Mouse (Mus musculus): ENCODE data around the gene Rora.

GRCm38 (mm10) chr9:68620441-68620840 lies 33.1 kb upstream of the Rora start:
- TF ChIP-seq CTCF (IDR thresholded peaks at IDR 0.05; ENCODE audit: extremely low read depth, insufficient read length, insufficient replicate concordance, low read depth, low read length) (no peak), POLR2A (IDR thresholded peaks at IDR 0.05; ENCODE audit: low read depth, low read length) (no peak)
